Mouse (Mus musculus): Measurements from ENCODE around the gene Kcnk5.

Gene Kcnk5

GRCm38 (mm10) chr14:20193103-20193715 lies 11.6 kb upstream of the Kcnk5 start:
- no peak for DNase-seq

DNA sequence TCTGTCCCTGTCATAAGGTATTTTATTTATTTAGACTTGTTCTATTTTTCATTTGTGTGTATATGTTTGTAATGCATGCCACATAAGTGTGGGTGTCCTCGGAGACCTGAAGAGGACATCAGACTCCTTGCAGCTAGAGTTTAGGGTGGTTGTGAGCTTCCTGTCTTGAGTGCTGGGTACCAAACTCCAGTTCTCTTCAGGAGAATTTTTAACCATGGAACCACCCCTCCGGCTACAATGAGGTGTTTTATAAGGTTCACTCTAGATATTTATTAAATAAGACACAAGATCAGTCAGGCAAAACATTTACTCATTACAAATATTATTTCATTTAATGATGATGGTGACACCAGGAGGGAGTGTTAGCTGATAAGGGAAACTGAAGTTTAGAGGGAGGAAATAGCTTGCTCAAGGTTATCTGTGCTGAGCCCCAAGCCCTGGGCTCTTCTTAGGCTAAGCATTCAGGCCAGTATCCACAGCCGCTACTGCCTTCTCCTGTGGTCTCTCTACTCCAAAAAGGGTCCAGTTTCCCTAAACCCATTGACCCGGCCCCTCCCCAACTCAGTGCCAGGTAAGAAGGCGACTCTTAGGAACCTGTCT lies 9.6 kb upstream of the Kcnk5 start:
- DNase-seq = no peak

GRCm38 (mm10) chr14:20189751-20190150 lies 8.1 kb upstream of the Kcnk5 start:
- no peak for DNase-seq

DNA sequence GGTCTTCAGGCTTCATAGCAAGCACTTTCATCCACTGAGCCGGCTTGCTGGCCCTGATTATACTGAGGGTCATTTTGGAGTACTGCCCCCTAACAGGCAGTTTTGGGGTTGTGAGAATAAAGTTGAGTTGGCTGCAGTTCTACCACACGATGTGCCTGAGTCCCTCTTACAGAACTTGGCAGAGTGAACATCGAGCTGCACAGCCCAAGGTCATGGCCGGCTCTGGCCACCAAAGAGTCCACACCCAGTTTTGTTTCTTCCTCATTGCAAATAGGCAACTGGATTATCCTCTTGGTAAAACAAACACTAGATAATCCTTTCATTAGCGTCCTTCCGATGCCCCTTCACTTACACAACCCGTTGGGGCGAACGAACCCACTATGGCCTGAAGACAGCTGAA lies 3.8 kb upstream of the Kcnk5 start:
- DNase-seq = no peak

DNA sequence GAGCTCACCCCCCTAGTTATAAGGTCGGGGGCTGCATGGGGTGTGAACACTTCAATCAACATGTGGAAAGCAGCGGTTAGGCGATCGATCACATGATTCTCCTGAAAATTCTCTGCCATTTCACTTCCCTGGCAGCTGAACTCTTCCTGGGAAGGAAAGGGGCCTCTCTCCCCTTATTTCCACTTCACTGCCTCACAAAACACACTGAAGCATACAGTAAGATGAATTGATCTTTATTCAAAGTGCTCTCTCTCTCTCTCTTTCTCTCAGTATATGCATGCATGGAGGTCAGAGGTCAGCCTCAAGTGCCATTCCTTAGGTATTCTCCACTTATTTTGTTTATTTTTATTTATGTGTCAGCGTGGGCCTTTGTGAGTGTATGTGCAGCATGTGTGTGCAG lies 2.1 kb upstream of the Kcnk5 start:
- no peak for DNase-seq

DNA sequence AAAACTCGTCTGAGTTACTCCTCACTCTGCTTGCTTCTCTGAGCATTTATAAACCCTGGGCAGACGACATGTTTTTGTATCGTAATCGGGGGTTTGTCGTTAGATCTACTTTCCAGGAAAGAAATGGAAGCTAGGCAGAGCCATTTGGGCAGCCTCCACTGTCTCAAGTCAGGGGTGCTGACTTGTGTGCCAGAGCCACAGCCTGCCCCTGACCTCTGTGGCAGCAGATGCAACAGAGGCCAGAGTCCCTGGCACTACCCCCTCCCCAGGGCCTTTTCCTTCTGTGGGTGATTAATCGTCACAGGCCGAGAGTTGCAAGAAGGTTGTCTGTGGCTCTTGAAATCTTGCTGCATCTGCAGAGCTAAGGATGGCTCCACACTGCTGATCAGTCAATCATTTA lies 987 bp upstream of the Kcnk5 start:
- no peak for DNase-seq

DNA sequence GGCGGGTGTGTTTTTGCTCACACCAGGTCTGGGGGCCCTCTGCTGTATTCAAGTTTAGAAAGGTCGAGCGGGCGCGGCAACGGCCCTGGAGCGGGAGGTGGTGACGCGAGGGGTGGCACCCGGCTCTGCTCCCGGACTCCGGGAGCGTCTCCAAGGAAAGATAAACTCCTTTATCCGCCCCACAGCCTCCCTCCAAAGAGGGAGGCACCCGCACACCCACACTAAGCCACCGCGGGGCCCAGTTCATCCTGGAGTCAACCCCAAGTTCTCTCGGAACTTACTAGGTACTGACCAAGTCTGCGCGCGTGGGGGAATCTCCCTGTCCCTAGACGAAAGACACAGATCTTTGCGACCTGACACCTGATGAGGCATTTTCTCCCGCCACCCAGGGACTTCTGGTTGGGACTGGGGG lies 852 bp downstream of the Kcnk5 start:
- DNase-seq = no peak

DNA sequence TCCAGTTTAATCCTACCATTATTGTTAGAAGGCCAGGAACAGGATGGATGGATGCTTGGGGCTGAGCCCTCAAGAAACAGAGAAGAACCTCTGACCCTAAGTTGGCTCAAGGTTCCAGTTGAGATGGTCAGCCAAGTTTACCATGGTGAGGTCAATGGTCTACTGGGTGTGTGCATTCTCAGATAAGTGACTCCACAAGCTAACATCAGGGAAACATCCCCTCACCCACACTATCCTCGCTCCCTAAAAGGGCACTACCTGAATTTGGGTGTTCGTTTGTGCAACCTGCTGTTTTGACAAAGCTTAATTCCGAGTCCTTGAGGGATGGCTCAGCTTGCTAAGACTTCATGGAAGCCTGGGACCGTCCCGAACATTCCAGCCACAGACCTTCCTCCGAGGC lies 1.3 kb downstream of the Kcnk5 start:
- DNase-seq = no peak

DNA sequence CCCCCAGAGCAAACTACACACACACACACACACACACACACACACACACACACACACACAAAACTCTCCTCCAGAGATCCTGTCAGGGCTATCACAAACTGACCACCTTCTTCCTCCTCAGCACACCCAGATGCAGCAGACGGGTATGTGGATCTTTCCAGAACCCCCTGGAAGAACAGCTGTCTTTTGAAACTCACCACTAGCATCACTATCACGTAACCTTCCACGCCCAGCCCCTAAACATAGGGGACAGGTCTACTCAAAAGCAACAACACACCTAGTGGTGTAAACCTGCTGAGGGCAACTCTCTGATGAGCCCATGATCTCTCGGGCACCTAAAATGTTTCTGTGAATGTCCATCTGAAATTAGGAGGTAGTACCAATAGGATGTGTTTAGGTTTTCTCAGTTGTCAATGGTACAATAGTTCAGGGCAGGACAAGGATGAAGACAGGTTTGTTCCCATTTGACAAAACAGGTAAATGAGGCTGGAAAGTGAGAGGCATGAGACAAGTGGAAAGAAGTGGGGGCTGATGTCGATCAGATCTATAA lies 1.8 kb downstream of the Kcnk5 start:
- no peak for DNase-seq

DNA sequence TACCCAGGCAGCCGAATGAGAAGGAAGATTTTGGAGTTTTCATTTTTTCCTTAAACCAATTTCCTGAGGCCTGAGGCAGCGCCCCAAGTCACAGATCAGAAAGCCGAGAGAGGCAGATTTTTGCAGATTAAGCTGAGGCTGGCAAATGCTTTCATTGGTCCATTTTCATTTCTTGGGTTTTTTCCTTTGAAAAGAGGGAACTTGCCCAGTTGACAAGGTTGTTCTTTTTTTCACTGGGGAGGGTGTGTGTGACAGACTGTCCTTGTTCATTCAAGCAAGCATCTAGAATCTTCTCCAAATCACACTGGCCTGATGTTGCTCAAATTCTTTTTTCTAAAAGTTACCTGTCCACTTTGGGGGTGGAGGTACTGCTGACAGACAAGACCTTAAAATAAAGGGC lies 2.5 kb downstream of the Kcnk5 start:
- no peak for DNase-seq

DNA sequence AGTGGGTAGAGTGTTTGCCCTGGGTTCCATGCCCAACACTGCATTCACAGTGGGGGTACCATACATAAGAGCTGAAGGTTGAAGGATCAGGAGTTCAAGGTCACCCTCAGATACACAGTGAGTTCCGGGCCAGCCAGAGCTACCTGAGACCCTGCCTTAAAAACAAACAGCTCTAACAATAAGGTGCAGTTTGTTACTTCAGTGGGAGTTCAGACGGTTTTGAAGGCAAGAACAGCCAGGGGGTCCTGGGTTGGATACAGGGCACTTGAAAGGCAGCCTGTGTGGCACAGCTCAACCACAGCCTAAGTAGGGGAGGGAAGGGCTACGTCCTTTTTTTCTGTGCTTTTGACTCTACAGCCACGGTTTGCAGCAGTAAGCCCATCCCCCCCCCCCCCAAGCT lies 3.0 kb downstream of the Kcnk5 start:
- no peak for DNase-seq

DNA sequence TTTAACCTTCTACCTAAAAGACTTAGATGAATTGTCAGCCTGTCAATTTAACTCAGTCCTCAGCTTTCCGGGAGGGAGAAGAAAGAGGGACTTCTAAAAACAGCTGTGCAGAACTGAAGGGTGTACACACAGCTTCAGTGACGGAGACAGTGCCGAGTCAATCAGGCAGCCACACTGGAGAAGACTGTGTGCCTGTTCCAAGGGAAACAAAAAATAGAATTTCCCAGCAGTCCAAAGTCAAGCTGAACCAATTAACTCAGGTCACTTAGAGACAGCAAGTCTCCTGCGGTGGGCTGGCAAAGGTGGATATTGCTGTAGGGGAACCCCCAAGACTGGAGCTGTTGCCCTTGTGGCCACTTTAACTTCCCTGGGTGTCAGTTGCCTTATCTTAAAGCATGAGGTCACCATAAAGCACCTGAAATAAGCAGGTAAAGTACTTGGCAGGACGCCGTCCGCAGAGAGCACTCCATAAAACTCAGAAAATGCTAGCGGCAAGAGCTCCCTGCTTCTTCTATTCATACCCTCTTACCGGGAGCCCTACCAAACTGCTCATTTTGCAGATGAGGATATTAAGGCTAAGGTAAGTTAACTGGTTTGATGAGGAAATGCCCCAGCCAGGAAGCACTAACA lies 4.0 kb downstream of the Kcnk5 start:
- no peak for DNase-seq

DNA sequence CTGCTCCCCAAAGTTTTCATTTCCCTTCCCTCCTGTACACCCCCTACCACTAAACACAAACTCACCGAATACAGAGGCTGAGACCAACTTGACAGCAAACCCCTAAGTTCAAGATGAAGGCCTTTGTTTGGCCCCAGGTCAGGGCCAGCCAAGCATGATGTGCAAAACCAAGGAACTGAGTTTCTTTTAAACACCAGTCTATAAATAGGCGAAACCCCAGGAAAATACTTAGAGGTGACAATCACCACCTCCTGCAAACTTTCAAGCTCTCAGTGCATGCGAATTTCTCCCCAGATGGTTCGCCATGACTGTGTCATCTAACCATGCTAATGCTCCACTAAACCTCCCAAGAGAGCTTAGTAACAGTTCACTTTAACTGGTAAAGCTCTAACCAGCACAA lies 5.9 kb downstream of the Kcnk5 start:
- DNase-seq = no peak

GRCm38 (mm10) chr14:20175114-20175513 lies 6.5 kb downstream of the Kcnk5 start:
- no peak for DNase-seq

- no peak for DNase-seq
Observed at GRCm38 (mm10) chr14:20174696-20175095, 6.9 kb downstream of the Kcnk5 start.

- no peak for DNase-seq
Observed at GRCm38 (mm10) chr14:20173873-20174490, 7.6 kb downstream of the Kcnk5 start.

GRCm38 (mm10) chr14:20172924-20173323 lies 8.7 kb downstream of the Kcnk5 start:
- DNase-seq = no peak

DNA sequence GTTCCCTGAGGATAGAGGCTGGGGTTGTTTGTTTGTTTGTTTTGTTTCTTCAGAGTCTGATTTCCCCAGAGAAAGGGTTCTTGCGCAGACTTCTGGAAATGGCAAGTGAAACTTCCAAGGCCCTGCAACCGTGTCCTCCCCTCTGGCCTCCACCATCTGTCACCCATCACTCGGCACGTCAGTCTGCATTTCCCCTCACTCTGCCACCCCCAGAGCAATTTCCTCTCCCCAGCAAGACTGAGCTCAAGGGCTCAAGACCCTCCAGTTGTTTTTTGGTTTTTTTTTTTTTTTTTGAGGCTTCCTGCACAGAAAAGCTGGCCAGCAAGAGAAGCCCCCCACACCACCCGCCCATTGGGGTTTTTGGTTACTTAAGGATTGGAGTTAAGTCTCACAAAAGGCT lies 9.1 kb downstream of the Kcnk5 start:
- no peak for DNase-seq

- DNase-seq = no peak
Observed at GRCm38 (mm10) chr14:20171840-20172239, 9.8 kb downstream of the Kcnk5 start.

- no peak for DNase-seq
Observed at GRCm38 (mm10) chr14:20169251-20169650, 12.4 kb downstream of the Kcnk5 start.

GRCm38 (mm10) chr14:20168478-20168877 lies 13.1 kb downstream of the Kcnk5 start:
- no peak for DNase-seq

GRCm38 (mm10) chr14:20168054-20168453 lies 13.6 kb downstream of the Kcnk5 start:
- DNase-seq = no peak

- no peak for DNase-seq
Observed at GRCm38 (mm10) chr14:20165413-20165812, 16.2 kb downstream of the Kcnk5 start.

GRCm38 (mm10) chr14:20164438-20164837 lies 17.2 kb downstream of the Kcnk5 start:
- no peak for DNase-seq
